Mouse (Mus musculus) hindbrain, embryonic 11.5 days (tissue): ENCODE measurements around the gene Gkn2. TPM values are rescaled to one million over a fixed set of nuclear protein-coding genes. Genes with fewer than 3 reads are reported as not detected.

Experiments used
- ATAC-seq: fragments of 200-750 bp; cut with Nextera tagmentation; 2 replicates; pipeline ENCODE4 v1.8.0; 2017; ENCODE audit warnings: mild to moderate bottlenecking, moderate TSS enrichment, moderate library complexity; ENCODE audit not compliant: low FRiP score
- DNase-seq: peaks from one replicate; pipeline ENCODE4 v3.0.0-alpha.2; 2015; ENCODE audit warnings: low spot score
- H3K27ac ChIP-seq: fragments of 300-500 bp; sonication (generic); 2 replicates; pipeline ENCODE4 v1.5.1; 2014; ENCODE audit warnings: mild to moderate bottlenecking, low read depth, low read length
- H3K27me3 ChIP-seq: fragments of 300-500 bp; sonication (generic); 2 replicates; pipeline ENCODE4 v1.6.1; 2014; ENCODE audit warnings: mild to moderate bottlenecking, low read length, moderate library complexity, mixed read lengths; ENCODE audit not compliant: control insufficient read depth, insufficient read depth
- H3K36me3 ChIP-seq: fragments of 300-500 bp; sonication (generic); 2 replicates; pipeline ENCODE4 v1.6.1; 2014; ENCODE audit warnings: mild to moderate bottlenecking, low read length, moderate library complexity, mixed read lengths; ENCODE audit not compliant: control insufficient read depth, insufficient read depth
- H3K4me1 ChIP-seq: fragments of 300-500 bp; sonication (generic); replicated peaks from 2 replicates; pipeline ENCODE4 v1.6.1; 2014; ENCODE audit warnings: low read length, mixed read lengths; ENCODE audit not compliant: control insufficient read depth, insufficient read depth
- H3K4me2 ChIP-seq: fragments of 300-500 bp; sonication (generic); replicated peaks from 2 replicates; pipeline ENCODE4 v1.6.1; 2014; ENCODE audit warnings: mild to moderate bottlenecking, low read depth, low read length
- H3K4me3 ChIP-seq: fragments of 300-500 bp; sonication (generic); 2 replicates; pipeline ENCODE4 v1.5.1; 2014; ENCODE audit warnings: low read depth, low read length
- H3K9ac ChIP-seq: fragments of 300-500 bp; sonication (generic); 2 replicates; pipeline ENCODE4 v1.6.1; 2014; ENCODE audit warnings: low read depth, low read length
- H3K9me3 ChIP-seq: fragments of 300-500 bp; sonication (generic); 2 replicates; pipeline ENCODE4 v1.6.1; 2016; ENCODE audit warnings: low read length; ENCODE audit not compliant: control insufficient read depth
- WGBS: fragments of 180-500 bp; shearing (Covaris S2); extraction: QIAGEN DNeasy Blood & Tissue Kit; methylation state at CpG from one replicate; pipeline ENCODE4 v1.1.7; 2014; 5-methylcytosine and 5-hydroxymethylcytosine counted together
- polyA plus RNA-seq: library from polyadenylated mRNA; unstranded; fragments of >200 nt; fragmentation: Nextera tagmentation; extraction: Ambion mirVana; gene quantifications from 2 replicates; pipeline ENCODE4 v1.2.1, GENCODE M21; 2014

The Gkn2 gene
- polyA plus RNA-seq, 1 experiment from 2014 or later = not detected

DNA sequence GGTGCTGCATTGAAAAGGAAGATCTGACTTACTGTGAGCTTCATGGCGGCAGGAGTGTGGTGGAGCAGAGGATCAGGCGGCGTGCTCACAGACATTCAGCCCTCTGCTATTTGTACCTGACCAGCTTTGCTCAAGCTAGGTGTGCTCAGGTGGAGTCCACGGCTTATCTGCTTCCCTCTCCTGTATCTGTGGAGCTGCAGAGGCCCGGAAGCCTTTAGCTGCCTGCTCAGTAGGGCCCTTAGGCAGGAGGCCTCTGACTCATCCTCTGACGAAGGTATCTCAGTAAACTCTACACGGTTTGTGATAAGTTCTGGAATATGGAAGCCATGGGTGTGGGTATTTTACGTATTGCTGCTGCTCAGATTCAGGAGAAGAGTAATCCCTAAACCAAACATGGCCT is 22.3 kb upstream of the Gkn2 start, which contains the start of gene Gkn1:
Gene Gkn1, minus strand, starts transcription at position 114 of the 400 bp plus-strand sequence.
- H3K4me3 ChIP-seq = no peak within 1 kb of the TSS
- no peaks in the 10 kb centered on the region for H3K27me3 ChIP-seq
- no peak within 1 kb of the TSS for H3K27ac ChIP-seq
- H3K4me2 ChIP-seq = no peak within 1 kb of the TSS
- ATAC-seq (no peak), DNase-seq (no peak)
- H3K9ac ChIP-seq = no peak within 1 kb of the TSS
- 89% methylated on average over 8 of the region's 8 CpGs for WGBS
- H3K4me1 ChIP-seq = no peaks in the 10 kb centered on the region
- no peaks in the 10 kb centered on the region for H3K9me3 ChIP-seq
- no peaks in the 10 kb centered on the region for H3K36me3 ChIP-seq

DNA sequence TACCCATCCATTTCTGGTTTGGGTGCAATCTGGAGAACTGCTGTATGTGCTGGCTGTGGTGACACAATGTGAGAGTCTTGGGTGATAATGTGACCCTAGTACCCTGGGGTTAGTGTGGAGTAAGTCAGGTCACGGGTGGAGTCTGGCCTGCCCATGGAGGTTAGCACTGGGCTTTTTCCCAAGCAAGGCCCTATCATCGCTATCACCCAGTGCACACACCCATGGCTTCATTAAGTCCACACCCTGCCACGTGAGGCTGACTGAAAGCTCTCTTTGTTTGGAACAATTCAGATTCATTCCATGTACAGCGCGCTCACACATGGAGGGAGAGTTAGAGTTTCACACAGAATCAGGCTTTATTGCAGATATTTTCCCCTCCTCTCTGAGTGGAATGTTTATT is 18.7 kb upstream of the Gkn2 start:
- H3K9me3 ChIP-seq = no peaks in the 10 kb centered on the region
- H3K4me1 ChIP-seq = no peaks in the 10 kb centered on the region
- H3K27ac ChIP-seq = no peak overlapping the region
- no peak for DNase-seq
- no peak overlapping the region for H3K9ac ChIP-seq
- no peak overlapping the region for H3K4me2 ChIP-seq
- H3K27me3 ChIP-seq = no peaks in the 10 kb centered on the region
- 72% methylated on average over 5 of the region's 5 CpGs for WGBS
- no peaks in the 10 kb centered on the region for H3K36me3 ChIP-seq
- no peak for ATAC-seq
- H3K4me3 ChIP-seq = no peak overlapping the region

DNA sequence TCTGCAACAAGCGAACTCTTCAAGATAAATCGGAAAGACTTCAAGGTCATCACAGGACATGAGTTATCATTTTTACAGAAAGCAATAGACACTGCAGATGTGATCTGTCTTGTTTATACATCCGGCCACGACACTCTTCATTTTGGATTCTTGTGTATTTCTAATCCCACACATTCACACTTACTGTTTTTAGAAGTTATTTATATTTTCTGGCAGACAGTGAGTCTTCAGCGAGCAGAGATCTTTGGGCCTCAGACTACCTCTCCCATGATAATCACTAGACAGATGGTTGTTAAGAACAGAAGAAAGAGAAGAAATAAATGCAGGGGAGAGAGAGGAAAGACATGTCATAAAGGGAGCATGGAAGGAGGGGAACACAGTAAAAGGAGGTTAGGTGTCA is 3.9 kb upstream of the Gkn2 start:
- DNase-seq (no peak), ATAC-seq (no peak)
- Histone ChIP-seq H3K4me2 (no peak overlapping the region), H3K4me1 (no peaks in the 10 kb centered on the region), H3K27me3 (no peaks in the 10 kb centered on the region), H3K9me3 (no peaks in the 10 kb centered on the region), H3K36me3 (no peaks in the 10 kb centered on the region), H3K9ac (no peak overlapping the region), H3K4me3 (no peak overlapping the region), H3K27ac (no peak overlapping the region)
- WGBS = 91% methylated on average over 5 of the region's 5 CpGs

DNA sequence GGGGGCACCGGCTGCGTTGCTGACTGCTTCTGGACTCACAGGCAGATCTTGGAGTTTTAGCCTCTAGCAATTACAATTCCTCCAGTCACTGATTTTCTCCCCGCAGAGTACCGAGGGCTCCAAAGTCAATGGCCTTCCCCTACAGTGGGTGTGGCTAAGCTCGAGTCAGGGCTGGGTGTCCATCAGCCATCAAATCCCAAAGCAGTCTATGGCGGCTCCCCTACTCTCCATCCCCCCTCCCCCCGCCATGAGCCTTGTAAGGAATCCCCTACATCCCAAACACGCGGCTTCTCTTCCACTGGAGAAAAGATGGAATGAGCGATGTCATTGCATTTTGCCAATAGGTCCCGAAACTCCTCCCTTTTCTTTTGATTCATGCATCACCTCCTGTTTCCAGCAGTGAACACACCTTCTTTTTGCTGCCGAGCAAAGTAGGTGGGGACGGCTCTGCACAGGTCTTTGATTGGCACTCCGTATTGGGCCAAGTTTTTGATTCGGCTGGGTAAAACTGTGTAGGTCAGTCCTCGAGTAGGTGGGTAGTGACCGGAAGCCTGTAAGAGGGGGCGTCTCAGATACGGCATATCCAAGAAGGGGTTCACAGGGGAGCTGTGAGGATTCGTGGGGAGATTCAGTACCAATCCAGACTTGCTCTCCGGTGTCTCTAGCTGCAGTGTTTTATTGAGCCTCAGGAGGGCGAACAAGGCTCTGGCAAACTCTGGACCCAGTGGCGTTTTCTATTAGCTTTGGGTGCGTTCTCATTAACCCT is 11.0 kb downstream of the Gkn2 start:
- H3K9ac ChIP-seq = 0 out of 2 replicates have a peak overlapping the region, but pooled peaks have one; percentile 27
- H3K4me3 ChIP-seq = peak overlapping the region; percentile 17; the same call in 1 of the 2 replicates
- no peak for ATAC-seq
- no peak overlapping the region for H3K27ac ChIP-seq
- peak overlapping the region; percentile 34 for H3K4me2 ChIP-seq
- H3K4me1 ChIP-seq = no peaks in the 10 kb centered on the region; the same call in 1 of the 2 replicates
- no peaks in the 10 kb centered on the region for H3K36me3 ChIP-seq
- no peaks in the 10 kb centered on the region for H3K9me3 ChIP-seq
- DNase-seq = peak; percentile 30
- peaks cover 3% of the 10 kb centered on the region; the same call in 1 of the 2 replicates for H3K27me3 ChIP-seq
- WGBS = 9% methylated on average over 24 of the region's 24 CpGs

DNA sequence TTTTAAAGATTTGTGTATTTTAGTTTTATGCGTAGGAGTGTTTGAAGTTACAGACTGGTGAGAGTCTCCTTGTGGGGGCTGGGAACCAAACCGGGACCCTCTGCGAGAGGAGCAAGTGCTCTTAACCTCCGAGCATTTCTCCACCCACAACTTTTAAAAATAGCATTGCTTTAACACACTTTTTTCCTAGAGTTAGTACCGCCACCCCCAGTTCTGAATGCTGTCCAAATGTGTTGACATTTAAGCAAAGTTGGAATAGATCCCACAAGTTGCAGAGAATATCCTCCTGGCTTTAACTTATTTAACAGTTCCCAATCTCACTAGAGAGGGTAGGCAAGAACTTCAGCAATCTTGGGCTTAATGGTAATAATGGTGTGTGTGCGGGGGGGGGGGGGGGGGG is 11.6 kb downstream of the Gkn2 start:
- no peak overlapping the region for H3K9ac ChIP-seq
- no peak for ATAC-seq
- H3K4me3 ChIP-seq = no peak overlapping the region
- no peak overlapping the region for H3K27ac ChIP-seq
- no peaks in the 10 kb centered on the region for H3K36me3 ChIP-seq
- H3K4me1 ChIP-seq = peaks cover 2% of the 10 kb centered on the region; the same call in 1 of the 2 replicates
- H3K4me2 ChIP-seq = no peak overlapping the region
- H3K27me3 ChIP-seq = peaks cover 3% of the 10 kb centered on the region; the same call in 1 of the 2 replicates
- no peak for DNase-seq
- H3K9me3 ChIP-seq = no peaks in the 10 kb centered on the region
- 65% methylated on average over 5 of the region's 6 CpGs for WGBS

DNA sequence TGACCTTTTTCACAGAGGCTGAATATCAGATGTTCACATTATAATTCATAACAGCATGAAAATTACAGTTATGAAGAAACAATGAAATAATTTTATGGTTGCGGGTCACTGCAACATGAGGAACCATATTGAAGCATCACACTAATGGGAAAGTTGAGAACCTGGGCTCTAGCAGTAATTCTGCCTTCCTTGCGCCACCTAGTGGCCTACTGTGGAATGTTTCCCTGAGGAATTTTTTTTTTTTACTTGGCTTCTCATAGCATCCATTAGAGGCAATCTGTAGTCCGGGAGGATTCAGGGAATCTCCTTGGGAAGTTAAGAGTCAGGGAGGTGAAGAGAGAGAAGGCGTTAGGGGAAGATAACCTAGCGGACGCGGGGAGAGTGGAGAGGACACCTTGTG is 13.0 kb downstream of the Gkn2 start:
- Histone ChIP-seq H3K9me3 (no peaks in the 10 kb centered on the region), H3K4me1 (peaks cover 2% of the 10 kb centered on the region; the same call in 1 of the 2 replicates), H3K4me2 (no peak overlapping the region), H3K4me3 (no peak overlapping the region), H3K27ac (no peak overlapping the region), H3K27me3 (peaks cover 3% of the 10 kb centered on the region; the same call in 1 of the 2 replicates), H3K36me3 (no peaks in the 10 kb centered on the region), H3K9ac (no peak overlapping the region)
- 16% methylated on average over 7 of the region's 7 CpGs for WGBS
- ATAC-seq (no peak), DNase-seq (peak; percentile 86)

DNA sequence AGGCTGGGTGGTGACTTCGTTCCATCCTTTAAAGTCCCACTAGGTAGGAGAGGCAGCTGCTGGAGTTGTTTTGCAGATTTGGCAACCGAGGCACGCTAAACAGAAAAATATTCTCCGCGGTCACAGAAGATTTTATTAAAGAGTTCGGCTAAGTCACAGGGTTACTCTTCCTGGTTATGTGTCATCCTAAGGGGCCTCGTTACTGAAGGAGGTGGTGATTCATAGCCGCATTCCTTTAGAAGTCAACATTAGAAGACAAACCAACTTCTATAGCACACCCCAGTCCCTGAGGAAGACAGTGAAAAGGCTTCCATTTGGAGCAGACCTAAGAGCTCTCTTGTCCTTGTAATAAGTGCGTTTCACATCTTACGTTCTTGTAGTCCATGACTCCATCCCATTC is 13.5 kb downstream of the Gkn2 start:
- Histone ChIP-seq H3K4me3 (no peak overlapping the region), H3K27me3 (peaks cover 3% of the 10 kb centered on the region; the same call in 1 of the 2 replicates), H3K36me3 (no peaks in the 10 kb centered on the region), H3K9ac (no peak overlapping the region), H3K27ac (no peak overlapping the region), H3K4me1 (peaks cover 2% of the 10 kb centered on the region; the same call in 1 of the 2 replicates), H3K9me3 (no peaks in the 10 kb centered on the region), H3K4me2 (no peak overlapping the region)
- WGBS = 86% methylated on average over 10 of the region's 10 CpGs
- DNase-seq (no peak), ATAC-seq (no peak)

DNA sequence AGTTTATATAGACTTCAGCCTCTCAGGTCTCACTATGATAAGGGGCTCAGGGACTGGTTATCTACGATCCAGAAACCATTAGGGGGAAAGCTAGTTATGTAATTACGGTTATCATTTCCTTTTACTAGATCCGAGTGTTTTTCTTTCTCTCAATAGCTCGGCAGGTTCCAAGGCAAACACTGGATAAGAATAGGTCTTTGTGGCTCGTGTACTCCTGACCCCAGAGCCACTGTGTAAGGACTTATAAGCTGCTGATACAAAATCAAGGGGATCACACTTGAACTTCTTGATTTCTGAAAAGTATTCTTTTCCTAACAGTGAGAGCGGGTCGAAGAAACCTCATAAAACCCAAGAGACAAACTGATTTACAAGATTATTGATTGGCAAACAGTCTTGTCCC is 15.7 kb downstream of the Gkn2 start, which contains the start of gene Gkn3:
Gene Gkn3, minus strand, starts transcription at position 59 of the 400 bp plus-strand sequence.
- Histone ChIP-seq H3K4me1 (peaks cover 2% of the 10 kb centered on the region; the same call in 1 of the 2 replicates), H3K9ac (no peak within 1 kb of the TSS), H3K27ac (no peak within 1 kb of the TSS), H3K4me2 (no peak within 1 kb of the TSS), H3K36me3 (no peaks in the 10 kb centered on the region), H3K4me3 (no peak within 1 kb of the TSS), H3K9me3 (no peaks in the 10 kb centered on the region), H3K27me3 (no peaks in the 10 kb centered on the region)
- no peak for DNase-seq
- no peak for ATAC-seq
- WGBS = 65% methylated on average over 7 of the region's 7 CpGs
